Mouse (Mus musculus): Measurements from ENCODE around the gene Filip1l. TPM values are rescaled to one million over a fixed set of nuclear protein-coding genes. Genes with fewer than 3 reads are reported as not detected.
A peak's percentile ranks its signal among the peaks of the same experiment; 100 is the strongest.

Gene Filip1l
- total RNA-seq, 2 experiments from 2014 or later = 21.3 to 32.1 TPM

GRCm38 (mm10) chr16:57515636-57516035 lies 162.7 kb downstream of the Filip1l start:
- DNase-seq (ENCODE audit: low spot score in 2 of 2) = no peak

- no peak for DNase-seq (ENCODE audit: low spot score in 2 of 2)
These were observed 172.2 kb downstream of the Filip1l start for GRCm38 (mm10) chr16:57525046-57525445.

GRCm38 (mm10) chr16:57525476-57525875 lies 172.6 kb downstream of the Filip1l start:
- DNase-seq (ENCODE audit: low spot score in 2 of 2) = no peak

GRCm38 (mm10) chr16:57526893-57527292 lies 174.0 kb downstream of the Filip1l start:
- DNase-seq (ENCODE audit: low spot score in 2 of 2) = no peak

GRCm38 (mm10) chr16:57528457-57528856 lies 175.6 kb downstream of the Filip1l start:
- no peak for DNase-seq (ENCODE audit: low spot score in 2 of 2)

- no peak for DNase-seq (ENCODE audit: low spot score in 2 of 2)
These were observed 177.7 kb downstream of the Filip1l start for GRCm38 (mm10) chr16:57530547-57530946.

DNA sequence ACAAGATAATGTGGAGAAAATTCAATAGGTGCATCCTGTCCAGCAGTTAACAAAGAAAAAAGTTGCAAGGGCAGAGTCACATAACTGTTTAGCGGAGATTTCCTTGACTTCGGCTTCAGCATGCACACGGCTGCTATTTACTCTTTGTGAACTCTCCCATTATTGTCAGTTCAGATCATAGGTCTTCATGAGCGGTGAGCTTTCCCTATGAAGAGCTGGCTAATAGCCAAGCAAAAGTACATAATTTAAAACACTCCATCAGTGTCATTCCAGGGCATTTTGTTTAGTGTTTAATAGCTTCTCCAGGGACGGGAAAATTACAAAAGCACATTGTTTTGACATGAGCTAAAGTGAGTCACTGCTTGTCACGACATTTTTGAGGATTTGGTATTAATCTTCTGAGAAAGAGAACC lies 179.2 kb downstream of the Filip1l start:
- DNase-seq (ENCODE audit: low spot score in 2 of 2) = no peak

- no peak for DNase-seq (ENCODE audit: low spot score in 2 of 2)
These were observed 181.5 kb downstream of the Filip1l start for GRCm38 (mm10) chr16:57534365-57534764.

- no peak for DNase-seq (ENCODE audit: low spot score in 2 of 2)
These were observed 181.9 kb downstream of the Filip1l start for GRCm38 (mm10) chr16:57534811-57535210.

- DNase-seq (ENCODE audit: low spot score in 2 of 2) = no peak
These were observed 183.6 kb downstream of the Filip1l start for GRCm38 (mm10) chr16:57536511-57536910.

DNA sequence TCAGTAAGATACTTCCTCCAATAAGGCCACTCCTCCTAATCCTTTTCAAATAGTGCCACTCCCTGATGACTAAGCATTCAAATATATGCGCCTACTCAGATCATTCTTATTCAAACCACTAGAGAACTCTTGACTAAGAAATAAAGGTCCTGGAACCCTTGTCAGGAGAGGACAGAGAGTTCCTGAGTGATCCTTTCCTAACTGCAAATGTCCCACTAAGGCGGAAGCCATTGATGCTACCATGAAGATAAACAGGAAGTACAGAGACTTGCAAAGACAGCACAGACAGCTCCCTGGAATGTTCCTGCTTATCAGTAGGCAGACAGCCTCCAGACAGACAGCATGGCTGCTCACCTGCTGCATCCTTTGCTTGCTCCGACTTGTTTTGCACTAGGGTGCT lies 190.3 kb downstream of the Filip1l start:
- no peak for DNase-seq (ENCODE audit: low spot score in 2 of 2)

- no peak for DNase-seq (ENCODE audit: low spot score in 2 of 2)
These were observed 191.5 kb downstream of the Filip1l start for GRCm38 (mm10) chr16:57544441-57544840.

GRCm38 (mm10) chr16:57546355-57546754 lies 193.5 kb downstream of the Filip1l start:
- DNase-seq (ENCODE audit: low spot score in 2 of 2) = no peak

GRCm38 (mm10) chr16:57548608-57549007 lies 195.7 kb downstream of the Filip1l start:
- DNase-seq (ENCODE audit: low spot score in 2 of 2) = no peak

GRCm38 (mm10) chr16:57549061-57550037 lies 196.5 kb downstream of the Filip1l start:
- peak; percentile 80 to 81 for DNase-seq (ENCODE audit: low spot score in 2 of 2)

DNA sequence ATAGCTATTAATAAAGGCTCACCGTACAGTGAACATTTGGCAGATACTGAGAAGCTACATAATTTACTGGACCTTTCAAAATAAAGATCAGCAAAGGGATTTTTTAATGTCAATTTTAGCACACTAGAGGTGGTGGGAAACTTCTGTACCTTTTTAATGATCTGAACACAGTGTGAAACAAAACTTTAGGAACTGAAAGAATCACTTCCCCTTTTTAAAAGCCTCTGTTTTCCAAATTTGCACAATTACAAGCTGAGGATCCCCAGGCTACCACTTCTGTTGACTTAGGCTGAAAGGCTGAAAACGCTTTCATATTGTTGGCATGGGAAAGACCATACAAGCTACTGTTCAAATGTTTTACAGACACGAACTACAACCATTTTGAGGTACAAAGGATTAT lies 197.2 kb downstream of the Filip1l start:
- no peak for DNase-seq (ENCODE audit: low spot score in 2 of 2)

DNA sequence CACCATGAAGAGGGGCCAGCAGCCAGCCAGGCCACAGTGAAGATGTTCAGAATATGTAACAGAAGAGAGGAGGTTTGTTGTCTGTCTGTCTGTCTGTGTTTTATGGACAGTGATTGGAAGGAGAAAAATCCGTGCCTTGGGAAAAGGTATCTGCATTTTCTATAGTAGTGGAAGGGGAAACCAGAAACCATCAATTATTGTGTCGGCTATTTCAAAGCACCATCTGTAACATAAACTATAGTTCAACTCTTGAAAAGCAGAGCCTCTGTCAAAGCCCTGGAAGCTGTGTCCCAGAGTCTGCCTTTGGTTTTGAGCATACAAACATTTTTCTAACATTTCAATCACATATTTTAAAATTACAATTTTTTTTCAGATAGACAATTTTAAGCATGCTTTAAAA lies 197.9 kb downstream of the Filip1l start:
- DNase-seq (ENCODE audit: low spot score in 2 of 2) = no peak

DNA sequence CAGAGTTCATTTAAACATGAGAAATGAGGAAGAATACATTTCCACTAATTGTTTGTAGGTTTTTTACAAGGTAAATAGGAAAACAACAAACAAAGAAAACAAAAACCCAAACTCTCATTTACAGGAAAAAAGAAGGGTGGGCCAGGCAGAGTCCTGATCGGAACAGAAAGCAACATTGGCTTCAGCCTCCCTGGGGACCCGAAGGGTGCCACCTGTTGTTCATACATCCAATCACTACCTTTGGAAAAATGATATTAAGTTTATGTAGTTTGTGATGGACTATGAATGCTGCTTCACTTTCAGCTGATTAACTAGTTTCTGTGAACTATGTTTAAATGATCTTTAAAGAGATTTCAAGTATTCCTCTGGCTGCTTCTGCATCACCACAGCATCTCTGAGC lies 198.7 kb downstream of the Filip1l start:
- DNase-seq (ENCODE audit: low spot score in 2 of 2) = no peak

DNA sequence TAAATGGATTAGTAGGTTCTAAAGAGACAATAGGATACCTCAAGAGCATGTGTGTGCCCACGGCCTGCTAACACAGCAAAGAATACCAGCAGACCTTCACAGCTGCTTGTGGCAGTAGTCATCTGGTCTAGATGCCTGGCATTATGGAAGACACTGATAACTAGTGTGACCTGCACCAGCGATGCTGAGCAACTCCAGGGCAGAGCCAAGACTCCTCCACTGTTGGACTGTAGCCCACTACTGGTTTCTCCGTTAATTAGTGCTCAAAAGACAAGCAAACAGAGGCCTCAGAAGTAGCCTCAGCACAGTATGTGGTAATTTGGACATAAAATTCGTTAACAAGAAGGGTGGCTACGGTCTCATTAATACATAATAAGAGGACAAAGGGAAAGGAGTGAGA lies 199.8 kb downstream of the Filip1l start:
- DNase-seq (ENCODE audit: low spot score in 2 of 2) = no peak

GRCm38 (mm10) chr16:57553235-57553634 lies 200.3 kb downstream of the Filip1l start:
- DNase-seq (ENCODE audit: low spot score in 2 of 2) = no peak

DNA sequence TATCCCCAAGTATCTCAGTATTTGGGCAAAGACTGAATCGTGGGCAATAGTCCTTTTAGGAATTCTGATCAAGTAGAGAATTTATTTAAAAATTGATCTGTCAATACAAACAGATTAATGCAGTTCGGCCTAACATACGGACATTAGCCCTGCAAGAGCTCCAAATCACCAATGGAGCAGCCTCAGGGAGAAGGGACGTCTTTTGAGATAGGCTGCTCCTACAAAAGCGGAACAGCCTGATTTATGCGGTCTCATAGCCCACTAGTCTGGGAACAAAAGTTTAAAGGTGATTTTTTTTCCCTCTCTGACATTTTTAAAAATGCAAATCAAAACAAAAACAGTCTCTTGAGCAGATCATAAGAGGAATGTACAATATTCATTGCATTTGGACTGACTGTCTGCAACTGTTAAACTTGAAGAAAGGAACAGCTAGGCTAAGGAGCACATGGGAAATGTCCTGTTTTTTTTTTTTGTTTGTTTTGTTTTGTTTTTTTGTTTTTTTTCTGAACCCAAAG lies 202.1 kb downstream of the Filip1l start:
- no peak for DNase-seq (ENCODE audit: low spot score in 2 of 2)

DNA sequence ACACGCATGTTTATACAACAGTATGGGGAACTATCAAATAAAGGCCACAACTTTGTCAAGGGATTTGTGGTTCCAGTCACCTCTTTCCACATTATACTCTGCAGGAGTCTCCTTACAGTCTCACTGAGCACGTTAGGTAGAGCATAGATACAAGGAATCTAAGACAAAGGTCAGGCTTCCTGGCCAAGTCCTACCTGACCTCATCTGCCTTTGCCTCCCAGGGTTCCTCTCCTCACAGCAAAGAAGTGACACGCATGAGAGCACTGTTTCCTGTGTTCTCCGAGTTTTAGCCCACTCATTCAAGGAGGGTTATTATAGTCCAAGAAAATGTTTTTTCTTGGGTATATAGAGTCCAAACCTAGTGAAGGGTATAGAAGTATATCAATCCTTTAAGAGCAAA lies 202.8 kb downstream of the Filip1l start:
- DNase-seq (ENCODE audit: low spot score in 2 of 2) = no peak

GRCm38 (mm10) chr16:57556244-57556643 lies 203.4 kb downstream of the Filip1l start:
- DNase-seq (ENCODE audit: low spot score in 2 of 2) = no peak

Data from adrenal gland, adult 18-20 months (tissue).